Mouse (Mus musculus) liver, embryonic 12.5 days (tissue): ENCODE results near the gene Tmem59l. TPM values are rescaled to one million over a fixed set of nuclear protein-coding genes. Genes with fewer than 3 reads are reported as not detected.

Experiments
- ATAC-seq: fragments of 200-750 bp; cut with Nextera tagmentation; 2 replicates; pipeline ENCODE4 v1.8.0; 2017; ENCODE audit warnings: moderate number of reproducible peaks, mild to moderate bottlenecking, moderate library complexity
- H3K27ac ChIP-seq: fragments of 300-500 bp; sonication (generic); 2 replicates; pipeline ENCODE4 v1.5.1; 2016; ENCODE audit warnings: mild to moderate bottlenecking
- H3K27me3 ChIP-seq: fragments of 300-500 bp; sonication (generic); replicated peaks from 2 replicates; pipeline ENCODE4 v1.6.1; 2016; ENCODE audit warnings: mild to moderate bottlenecking, moderate library complexity
- H3K36me3 ChIP-seq: fragments of 300-500 bp; sonication (generic); 2 replicates; pipeline ENCODE4 v1.6.1; 2016; ENCODE audit warnings: mild to moderate bottlenecking, moderate library complexity
- H3K4me1 ChIP-seq: fragments of 300-500 bp; sonication (generic); 2 replicates; pipeline ENCODE4 v1.6.1; 2016
- H3K4me2 ChIP-seq: fragments of 300-500 bp; sonication (generic); 2 replicates; pipeline ENCODE4 v1.6.1; 2016; ENCODE audit warnings: mild to moderate bottlenecking, moderate library complexity
- H3K4me3 ChIP-seq: fragments of 300-500 bp; sonication (generic); 2 replicates; pipeline ENCODE4 v1.5.1; 2016; ENCODE audit warnings: mild to moderate bottlenecking, moderate library complexity
- H3K9ac ChIP-seq: fragments of 300-500 bp; sonication (generic); 2 replicates; pipeline ENCODE4 v1.6.1; 2016; ENCODE audit warnings: mild to moderate bottlenecking, moderate library complexity
- H3K9me3 ChIP-seq: fragments of 300-500 bp; sonication (generic); replicated peaks from 2 replicates; pipeline ENCODE4 v1.6.1; 2016; ENCODE audit warnings: mild to moderate bottlenecking, moderate library complexity
- WGBS: fragments of 180-500 bp; shearing (Covaris S2); methylation state at CpG from one replicate; pipeline ENCODE4 v1.1.7; 2016; ENCODE audit not compliant: insufficient replicate concordance; 5-methylcytosine and 5-hydroxymethylcytosine counted together
- polyA plus RNA-seq: library from polyadenylated mRNA; unstranded; fragments of >200 nt; fragmentation: Nextera tagmentation; extraction: Ambion mirVana; gene quantifications from 2 replicates; pipeline ENCODE4 v1.2.1, GENCODE M21; 2016

The Tmem59l gene
- polyA plus RNA-seq, 1 experiment from 2014 or later, result 0.18 TPM

DNA sequence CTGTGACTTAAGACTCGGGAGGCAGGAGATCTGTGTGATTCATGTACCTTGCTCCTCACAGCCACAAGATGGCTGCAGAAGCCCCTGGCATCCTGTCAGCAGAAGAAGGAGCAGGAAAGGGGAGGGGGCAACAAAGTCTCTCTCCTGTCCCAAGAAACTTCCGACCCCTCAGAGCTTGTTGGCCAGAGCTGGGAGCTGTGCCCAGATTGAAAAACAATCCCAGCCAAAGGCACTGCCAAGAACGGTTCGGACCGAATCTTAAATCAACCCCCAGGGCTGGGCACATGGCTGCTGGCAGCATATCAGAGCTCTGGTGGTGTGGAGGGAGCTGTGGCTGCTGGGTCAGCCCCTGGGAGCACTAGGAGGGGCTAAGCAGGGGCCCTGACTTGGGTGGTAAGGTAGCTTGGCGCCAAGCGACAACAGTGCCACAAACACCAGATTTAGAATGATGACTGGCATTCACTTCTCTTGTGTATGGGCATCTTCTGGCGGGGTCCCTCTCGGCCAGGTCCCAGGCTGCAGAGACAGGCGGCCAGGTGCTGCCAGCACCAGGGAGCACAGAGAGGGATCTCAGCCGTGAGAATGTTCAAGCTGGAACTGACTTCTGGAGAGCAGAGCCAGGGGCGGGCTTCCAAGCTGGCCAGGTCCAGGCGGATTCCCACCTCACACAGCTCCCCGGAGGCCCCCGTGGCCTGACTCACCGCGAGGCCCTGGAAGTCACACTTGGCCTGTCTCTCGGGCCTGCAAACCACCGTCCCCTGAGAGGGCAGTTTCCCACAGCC is 39.3 kb downstream of the Tmem59l start:
- 62% methylated on average over 19 of the region's 19 CpGs for WGBS
- H3K4me1 ChIP-seq, result peaks cover 37% of the 10 kb centered on the region
- no peak overlapping the region for H3K4me2 ChIP-seq
- H3K36me3 ChIP-seq, result peaks cover 28% of the 10 kb centered on the region
- no peak overlapping the region for H3K9ac ChIP-seq
- no peak overlapping the region for H3K27ac ChIP-seq
- no peaks in the 10 kb centered on the region for H3K9me3 ChIP-seq
- ATAC-seq, result no peak
- H3K4me3 ChIP-seq, result no peak overlapping the region
- peaks cover 70% of the 10 kb centered on the region for H3K27me3 ChIP-seq

DNA sequence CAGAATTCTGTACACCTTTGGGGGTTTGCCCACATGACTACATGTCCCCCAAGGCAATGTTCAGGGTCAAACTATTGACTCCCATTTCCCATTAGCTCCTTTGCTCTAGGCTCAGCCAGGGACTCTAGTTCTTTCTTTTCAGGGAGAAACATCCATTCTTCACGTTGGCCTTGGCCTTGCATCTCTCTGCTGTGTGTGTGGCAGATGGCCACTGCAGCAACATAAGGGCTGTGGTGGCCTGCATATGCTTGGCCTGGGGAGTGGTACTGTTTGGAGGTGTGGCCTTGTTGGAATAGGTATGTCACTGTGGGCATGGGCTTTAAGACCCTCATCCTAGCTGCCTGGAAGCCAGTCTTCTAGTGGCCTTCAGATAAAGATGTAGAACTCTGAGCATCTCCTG is 41.2 kb downstream of the Tmem59l start:
- no peak overlapping the region for H3K9ac ChIP-seq
- H3K27me3 ChIP-seq, result peaks cover 52% of the 10 kb centered on the region
- no peak for ATAC-seq

DNA sequence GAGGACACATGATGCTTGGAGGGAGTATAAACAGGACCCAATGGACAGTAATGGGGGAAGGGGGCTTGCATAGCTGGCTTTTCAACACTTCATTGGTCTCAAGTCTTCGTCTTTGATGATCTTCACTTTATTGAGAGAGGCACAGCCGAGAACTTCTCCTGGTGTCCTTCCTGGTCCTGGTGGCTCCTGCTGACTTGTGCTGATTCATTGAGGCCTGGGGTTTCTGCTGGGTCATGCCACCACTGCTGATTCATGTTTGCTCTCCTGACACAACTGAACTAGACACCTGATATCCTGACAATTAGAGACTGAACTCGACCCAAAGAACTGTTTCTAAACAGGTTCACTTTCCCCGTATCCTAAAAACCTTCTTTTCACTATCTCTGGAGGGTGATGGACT is 43.8 kb downstream of the Tmem59l start:
- Histone ChIP-seq H3K4me3 (no peak overlapping the region), H3K9ac (peak overlapping the region; percentile 48; the same call in 1 of the 2 replicates), H3K27me3 (peaks cover 34% of the 10 kb centered on the region), H3K4me1 (peaks cover 55% of the 10 kb centered on the region), H3K9me3 (no peaks in the 10 kb centered on the region), H3K36me3 (no peaks in the 10 kb centered on the region), H3K4me2 (peak overlapping the region; percentile 14), H3K27ac (peak overlapping the region; percentile 84)
- 55% methylated on average over 4 of the region's 4 CpGs for WGBS
- ATAC-seq, result peak; percentile 44; the same call in 1 of the 2 replicates

More for the DNA sequence above, 41.2 kb downstream of the Tmem59l start:
- Histone ChIP-seq H3K36me3 (peaks cover 12% of the 10 kb centered on the region), H3K27ac (no peak overlapping the region), H3K4me1 (peaks cover 40% of the 10 kb centered on the region), H3K9me3 (no peaks in the 10 kb centered on the region), H3K4me2 (no peak overlapping the region), H3K4me3 (no peak overlapping the region)
- WGBS, result 61% methylated on average over 1 of the region's 1 CpGs

DNA sequence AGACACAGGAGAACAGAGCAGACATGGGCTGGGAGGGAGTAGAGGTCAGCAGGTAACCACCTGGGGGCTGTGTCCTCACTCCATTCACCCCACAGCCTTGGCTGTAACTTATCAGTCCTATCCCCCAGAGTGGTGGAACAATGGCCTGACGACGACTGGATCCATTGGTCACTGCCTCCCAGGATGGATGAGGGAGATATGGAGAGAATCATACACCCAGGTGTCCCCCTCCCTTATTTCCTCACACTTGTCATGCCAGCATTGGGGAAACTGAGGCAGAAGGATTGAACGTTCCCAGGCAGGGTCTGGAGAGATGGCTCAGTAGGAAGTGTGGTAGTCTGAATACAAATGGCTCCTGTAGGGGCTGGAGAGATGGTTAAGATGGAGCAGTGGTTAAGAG is 45.6 kb downstream of the Tmem59l start:
- Histone ChIP-seq H3K4me3 (no peak overlapping the region), H3K27me3 (peaks cover 18% of the 10 kb centered on the region), H3K9me3 (no peaks in the 10 kb centered on the region), H3K4me2 (no peak overlapping the region), H3K4me1 (peaks cover 54% of the 10 kb centered on the region), H3K27ac (peak overlapping the region; percentile 84), H3K36me3 (no peaks in the 10 kb centered on the region), H3K9ac (no peak overlapping the region)
- 57% methylated on average over 3 of the region's 3 CpGs for WGBS
- no peak for ATAC-seq

DNA sequence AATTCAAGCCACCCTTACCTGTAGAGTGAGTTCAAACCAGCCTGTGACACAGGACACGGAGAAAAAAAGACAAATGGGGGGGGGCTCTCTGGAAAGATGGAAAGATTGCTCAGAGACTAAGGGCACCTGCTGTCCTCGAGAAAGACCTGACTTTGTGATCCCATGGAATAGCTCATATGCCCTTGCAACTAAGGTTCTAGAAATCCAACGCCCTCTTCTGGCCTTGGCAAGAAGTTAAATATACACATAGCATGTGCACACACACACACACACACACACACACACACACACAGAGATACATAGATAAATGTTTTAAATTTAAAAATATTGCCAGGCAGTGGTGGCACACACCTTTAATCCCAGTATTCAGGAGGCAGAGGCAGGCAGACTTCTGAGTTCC is 46.9 kb downstream of the Tmem59l start:
- ATAC-seq, result no peak
- peak overlapping the region; percentile 77; the same call in 1 of the 2 replicates for H3K9ac ChIP-seq
- peak overlapping the region; percentile 84 for H3K27ac ChIP-seq

DNA sequence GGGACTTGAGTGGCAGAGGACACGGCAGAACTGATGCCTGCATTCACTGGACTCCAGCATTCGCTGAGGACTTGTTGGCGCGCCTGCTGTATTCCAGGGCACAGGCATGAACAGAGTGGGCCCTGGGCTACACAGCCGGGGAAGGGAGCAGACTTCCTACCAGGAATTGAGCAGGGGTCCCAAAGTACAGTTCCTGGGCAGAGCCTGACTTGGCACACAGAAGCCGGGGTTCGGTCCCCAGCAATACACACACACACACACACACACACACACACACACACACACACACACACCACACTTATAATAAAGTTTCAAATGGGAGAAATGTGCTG is 47.3 kb downstream of the Tmem59l start:
- 6% methylated on average over 7 of the region's 7 CpGs for WGBS
- ATAC-seq, result no peak
- H3K9me3 ChIP-seq, result no peaks in the 10 kb centered on the region
- peaks cover 54% of the 10 kb centered on the region for H3K4me1 ChIP-seq
- peak overlapping the region; percentile 84 for H3K27ac ChIP-seq
- H3K4me3 ChIP-seq, result peak overlapping the region; percentile 68
- peak overlapping the region; percentile 91 for H3K4me2 ChIP-seq
- 0 out of 2 replicates have a peak, but pooled peaks cover under 1% of the 10 kb centered on the region for H3K27me3 ChIP-seq
- no peaks in the 10 kb centered on the region for H3K36me3 ChIP-seq
- H3K9ac ChIP-seq, result peak overlapping the region; percentile 77

More for the DNA sequence above, 46.9 kb downstream of the Tmem59l start:
- H3K9me3 ChIP-seq, result no peaks in the 10 kb centered on the region
- H3K36me3 ChIP-seq, result no peaks in the 10 kb centered on the region
- H3K4me2 ChIP-seq, result peak overlapping the region; percentile 91
- peaks cover 54% of the 10 kb centered on the region for H3K4me1 ChIP-seq
- H3K4me3 ChIP-seq, result peak overlapping the region; percentile 68
- 0 out of 2 replicates have a peak, but pooled peaks cover 4% of the 10 kb centered on the region for H3K27me3 ChIP-seq
- 45% methylated on average over 3 of the region's 3 CpGs for WGBS

DNA sequence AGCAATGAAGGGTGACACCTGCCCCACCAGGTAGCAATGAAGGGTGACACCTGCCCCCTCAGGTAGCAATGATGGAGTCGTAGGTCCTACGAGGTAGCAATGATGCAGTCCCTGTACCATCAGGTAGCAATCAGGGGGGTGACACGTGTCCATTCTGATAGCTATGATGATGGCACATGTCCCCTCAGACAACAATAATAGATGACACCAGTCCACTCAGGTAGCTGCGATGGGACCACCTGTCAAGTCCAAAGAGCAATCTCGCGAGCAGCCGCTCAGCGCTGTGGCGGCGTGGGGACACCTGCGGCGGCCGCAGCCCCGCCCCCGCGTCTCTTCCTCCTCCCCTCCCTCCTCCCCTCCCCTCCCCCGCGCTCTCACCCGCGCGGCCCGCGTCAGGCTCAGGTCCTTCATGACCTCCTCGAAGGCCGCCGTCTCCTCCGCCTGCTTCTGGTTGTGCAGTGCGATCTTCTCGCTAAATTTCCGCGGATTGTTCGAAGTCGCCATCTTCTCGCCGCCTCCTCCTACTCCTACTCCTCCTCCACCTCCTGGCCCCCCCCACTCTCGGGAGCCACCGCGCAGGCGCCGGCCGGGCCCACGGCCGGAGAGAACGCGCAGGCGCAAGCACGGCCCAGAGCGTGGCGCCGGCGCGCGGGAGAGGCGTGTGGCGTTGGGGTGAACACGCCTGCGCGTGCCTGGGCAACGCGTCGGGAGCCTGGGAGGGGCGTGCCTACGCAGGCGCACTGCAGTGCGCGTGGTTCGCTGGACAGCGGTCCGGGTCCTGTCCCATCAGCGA is 47.9 kb downstream of the Tmem59l start, which contains the start of gene Crtc1:
Gene Crtc1 (minus strand): TSS at position 525 of the 793 bp plus-strand sequence.
- H3K4me3 ChIP-seq, result peak within 1 kb of the TSS; percentile 68
- H3K27me3 ChIP-seq, result no peaks in the 10 kb centered on the region
- under 1% methylated on average over 70 of the region's 70 CpGs for WGBS
- peak within 1 kb of the TSS; percentile 77 for H3K9ac ChIP-seq
- peak; percentile 97 for ATAC-seq
- H3K4me1 ChIP-seq, result peaks cover 53% of the 10 kb centered on the region
- H3K27ac ChIP-seq, result peak within 1 kb of the TSS; percentile 84
- H3K9me3 ChIP-seq, result no peaks in the 10 kb centered on the region
- peak within 1 kb of the TSS; percentile 91 for H3K4me2 ChIP-seq
- H3K36me3 ChIP-seq, result no peaks in the 10 kb centered on the region

DNA sequence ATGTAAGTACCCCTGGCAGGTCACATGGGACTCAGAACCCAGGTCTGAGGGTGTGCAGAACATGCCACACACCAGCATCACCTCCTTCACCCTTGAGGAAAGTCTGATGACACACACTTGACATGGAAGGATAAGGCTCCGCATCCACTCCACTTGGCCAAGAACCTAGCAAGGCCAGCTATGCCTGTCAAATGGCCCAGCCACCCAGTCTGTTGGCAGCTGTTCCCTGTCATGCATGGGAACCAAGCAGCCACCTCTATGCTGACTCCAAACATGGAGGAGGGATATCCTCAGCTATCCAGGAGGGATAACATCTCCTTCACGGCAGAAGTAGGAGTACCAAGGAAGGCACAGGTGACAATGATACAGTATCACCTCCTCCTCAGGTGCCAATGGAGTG is 48.7 kb downstream of the Tmem59l start:
- peak overlapping the region; percentile 91 for H3K4me2 ChIP-seq
- ATAC-seq, result no peak
- H3K4me1 ChIP-seq, result peaks cover 46% of the 10 kb centered on the region
- no peak overlapping the region for H3K27ac ChIP-seq
- peak overlapping the region; percentile 68 for H3K4me3 ChIP-seq
- no peaks in the 10 kb centered on the region for H3K27me3 ChIP-seq
- H3K9me3 ChIP-seq, result no peaks in the 10 kb centered on the region
- no peaks in the 10 kb centered on the region for H3K36me3 ChIP-seq
- H3K9ac ChIP-seq, result peak overlapping the region; percentile 71
- WGBS, result 75% methylated on average over 2 of the region's 2 CpGs

DNA sequence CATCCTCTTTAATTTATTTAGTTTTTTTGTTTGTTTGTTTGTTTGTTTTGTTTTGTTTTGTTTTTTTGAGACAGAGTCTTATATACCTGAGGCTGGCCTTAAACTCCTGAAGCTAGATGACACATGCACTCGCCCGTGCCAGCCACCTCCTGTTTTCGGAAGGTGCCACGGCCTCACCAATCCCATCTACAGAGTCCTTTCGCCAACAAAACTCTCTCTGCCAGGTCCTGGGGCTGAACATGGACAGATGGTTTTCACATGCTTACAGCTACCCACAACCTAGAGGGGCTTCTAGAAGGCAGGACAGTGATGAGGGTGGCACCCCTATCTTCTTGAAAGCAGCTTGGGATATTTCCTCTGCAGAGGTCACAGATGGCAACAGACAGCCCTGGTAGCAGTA is 52.0 kb downstream of the Tmem59l start:
- WGBS, result 80% methylated on average over 5 of the region's 5 CpGs
- H3K4me3 ChIP-seq, result no peak overlapping the region
- H3K27me3 ChIP-seq, result no peaks in the 10 kb centered on the region
- H3K4me2 ChIP-seq, result no peak overlapping the region
- peaks cover 33% of the 10 kb centered on the region for H3K4me1 ChIP-seq
- no peak overlapping the region for H3K27ac ChIP-seq
- H3K9me3 ChIP-seq, result no peaks in the 10 kb centered on the region
- H3K9ac ChIP-seq, result no peak overlapping the region
- ATAC-seq, result no peak
- no peaks in the 10 kb centered on the region for H3K36me3 ChIP-seq

Other genes with a start within 250 kb of the Tmem59l start
- gene Homer3, start 204.5 kb downstream of the Tmem59l start, polyA plus RNA-seq, result 19.6 and 21.4 TPM in 2 replicates
- 37.0 and 40.0 TPM in 2 replicates for gene Ddx49, start 184.9 kb downstream of the Tmem59l start, polyA plus RNA-seq
- gene Cope, start 184.8 kb downstream of the Tmem59l start, polyA plus RNA-seq, result 205 and 212 TPM in 2 replicates
- 0.45 and 0.63 TPM in 2 replicates for gene Cers1, start 171.6 kb downstream of the Tmem59l start, polyA plus RNA-seq
- 1.0 and 1.5 TPM in 2 replicates for gene Gdf1, start 157.5 kb downstream of the Tmem59l start, polyA plus RNA-seq
- 30.4 and 30.5 TPM in 2 replicates for gene Upf1, start 134.1 kb downstream of the Tmem59l start, polyA plus RNA-seq
- 0.27 and 0.63 TPM in 2 replicates for gene Comp, start 113.8 kb downstream of the Tmem59l start, polyA plus RNA-seq
- 6.6 and 6.9 TPM in 2 replicates for gene Crtc1, start 47.8 kb downstream of the Tmem59l start, polyA plus RNA-seq
- 9.4 and 9.5 TPM in 2 replicates for gene Klhl26, start 10.4 kb downstream of the Tmem59l start, polyA plus RNA-seq
- gene Crlf1, start 5.8 kb upstream of the Tmem59l start, polyA plus RNA-seq, result 3.9 and 4.0 TPM in 2 replicates
- gene Rex1bd, start 19.4 kb upstream of the Tmem59l start, polyA plus RNA-seq, result 85.6 and 86.6 TPM in 2 replicates
- gene Uba52, start 23.4 kb upstream of the Tmem59l start, polyA plus RNA-seq, result 841 and 876 TPM in 2 replicates
- gene Fkbp8, start 40.4 kb upstream of the Tmem59l start, polyA plus RNA-seq, result 223 and 224 TPM in 2 replicates
- gene Kxd1, start 40.6 kb upstream of the Tmem59l start, polyA plus RNA-seq, result 44.7 and 45.0 TPM in 2 replicates
- 13.1 TPM in 2 replicates for gene Ell, start 52.1 kb upstream of the Tmem59l start, polyA plus RNA-seq
- gene Isyna1, start 107.0 kb upstream of the Tmem59l start, polyA plus RNA-seq, result 114 and 115 TPM in 2 replicates
- gene Ssbp4, start 121.5 kb upstream of the Tmem59l start, polyA plus RNA-seq, result 96.4 and 98.0 TPM in 2 replicates
- gene Lrrc25, start 128.8 kb upstream of the Tmem59l start, polyA plus RNA-seq, result 4.1 and 4.6 TPM in 2 replicates
- gene Gdf15, start 145.1 kb upstream of the Tmem59l start, polyA plus RNA-seq, result 4.4 and 4.9 TPM in 2 replicates
- 19.6 and 24.2 TPM in 2 replicates for gene Pgpep1, start 173.0 kb upstream of the Tmem59l start, polyA plus RNA-seq
- gene Lsm4, start 185.9 kb upstream of the Tmem59l start, polyA plus RNA-seq, result 266 and 269 TPM in 2 replicates
- gene Jund, start 211.6 kb upstream of the Tmem59l start, polyA plus RNA-seq, result 59.5 and 66.8 TPM in 2 replicates
- not detected in 2 replicates for gene Iqcn, start 216.1 kb upstream of the Tmem59l start, polyA plus RNA-seq
- not detected in 2 replicates for gene Gm3336, start 231.2 kb upstream of the Tmem59l start, polyA plus RNA-seq
- gene Pde4c, start 236.4 kb upstream of the Tmem59l start, polyA plus RNA-seq, result 0.56 and 0.71 TPM in 2 replicates